Mouse (Mus musculus) spleen, postnatal 10 days (tissue): ENCODE measurements around the gene Poglut1.
A peak's percentile ranks its signal among the peaks of the same experiment; 100 is the strongest.

Experiments used
- DNase-seq, 2 experiments: peaks; one replicate each; pipeline ENCODE4 v3.0.0; 2021 to 2022; ENCODE audit warnings: low spot score in 2 of 2

Gene Poglut1

DNA sequence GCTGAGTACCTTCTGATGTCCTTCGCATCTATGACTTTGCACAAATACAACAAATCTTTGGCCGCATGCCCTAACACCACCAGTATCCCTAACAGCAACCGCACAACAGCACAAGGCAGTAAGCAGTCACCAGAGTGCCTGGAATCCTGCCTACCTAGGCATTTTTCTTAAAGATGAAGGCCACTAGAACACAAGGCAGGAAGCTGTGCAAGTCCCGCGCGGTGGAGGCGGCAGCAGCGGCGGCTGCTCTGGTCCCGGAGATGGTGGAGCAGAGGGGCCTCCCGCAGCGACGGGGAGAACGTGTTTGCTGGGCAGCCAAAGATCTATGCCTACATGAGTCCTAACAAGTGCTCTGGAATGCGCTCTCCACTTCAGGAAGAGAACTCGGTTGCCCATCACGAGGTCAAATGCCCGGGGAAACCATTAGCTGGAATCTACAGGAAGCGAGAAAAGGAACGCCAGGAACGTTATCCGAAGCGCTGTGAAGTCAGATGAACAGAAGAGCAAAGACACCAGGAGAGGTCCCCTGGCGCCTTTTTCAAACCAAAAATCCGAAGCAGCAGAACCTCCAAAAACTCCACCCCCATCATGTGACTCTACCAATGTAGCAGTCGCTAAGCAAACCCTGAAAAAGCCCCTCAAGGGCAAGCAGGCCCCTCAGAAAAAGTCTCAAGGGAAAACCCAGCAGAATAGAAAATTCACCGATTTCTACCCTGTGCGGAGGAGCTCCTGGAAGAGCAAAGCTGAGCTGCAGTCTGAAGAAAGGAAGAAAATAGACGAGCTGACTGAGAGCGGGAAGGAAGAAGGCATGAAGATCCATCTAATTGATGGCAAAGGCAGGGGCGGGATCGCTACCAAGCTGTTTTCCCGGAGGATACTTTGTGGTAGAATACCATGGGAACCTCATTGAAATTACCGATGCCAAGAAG is 73.5 kb downstream of the Poglut1 start:
- DNase-seq: peak; percentile 55

DNA sequence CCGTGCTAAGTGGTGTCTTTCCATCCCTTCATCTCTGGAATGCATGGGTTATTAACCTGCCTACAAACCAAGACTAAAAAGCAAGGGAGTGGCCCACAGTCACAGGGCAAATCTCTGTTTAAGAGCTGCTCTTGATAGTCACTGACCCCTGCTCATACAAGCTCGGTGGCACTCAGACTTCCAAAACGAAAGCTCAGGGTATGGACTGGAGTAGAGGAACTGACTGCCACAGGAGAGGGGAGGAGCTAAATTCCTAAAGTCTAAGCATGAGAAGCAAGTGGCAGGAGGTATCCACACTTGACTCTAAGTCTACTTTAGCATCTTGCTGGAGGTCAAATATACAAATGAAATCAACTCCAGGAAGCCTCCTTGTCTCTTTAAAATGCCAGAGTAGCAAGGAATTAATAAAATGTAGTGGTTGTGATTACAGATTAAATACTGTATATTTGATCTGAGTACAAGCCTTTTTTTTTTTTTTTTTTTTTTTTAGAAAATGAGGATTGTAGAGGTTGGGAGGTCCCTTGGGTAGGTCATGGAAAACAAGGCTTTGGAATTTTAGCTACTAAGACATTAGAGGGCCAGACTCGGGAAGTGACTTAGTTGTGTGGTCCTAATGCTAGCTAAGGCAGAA is 74.3 kb downstream of the Poglut1 start:
- no peak for DNase-seq
